Mouse (Mus musculus) gastrocnemius, adult 8-10 months (tissue): ENCODE results near the gene Vsig2. TPM values are rescaled to one million over a fixed set of nuclear protein-coding genes. Genes with fewer than 3 reads are reported as not detected.

ENCODE experiments used
- DNase-seq, 2 experiments: peaks; one replicate each; pipeline ENCODE4 v3.0.0; 2022; ENCODE audit warnings: low spot score in 2 of 2
- total RNA-seq, 4 experiments: library from RNA; stranded (reverse); gene quantifications; 2 replicates each; pipeline ENCODE4 v1.2.4; 2022

Vsig2 gene
- total RNA-seq, 4 experiments from 2014 or later: 0.70 to 2.1 (median 0.78) TPM

- no peak for DNase-seq
Measured at GRCm38 (mm10) chr9:37560617-37561016, 21.6 kb downstream of the Vsig2 start.

GRCm38 (mm10) chr9:37563805-37564204 lies 24.8 kb downstream of the Vsig2 start:
- no peak for DNase-seq

GRCm38 (mm10) chr9:37567019-37567418 lies 28.0 kb downstream of the Vsig2 start:
- DNase-seq: no peak

DNA sequence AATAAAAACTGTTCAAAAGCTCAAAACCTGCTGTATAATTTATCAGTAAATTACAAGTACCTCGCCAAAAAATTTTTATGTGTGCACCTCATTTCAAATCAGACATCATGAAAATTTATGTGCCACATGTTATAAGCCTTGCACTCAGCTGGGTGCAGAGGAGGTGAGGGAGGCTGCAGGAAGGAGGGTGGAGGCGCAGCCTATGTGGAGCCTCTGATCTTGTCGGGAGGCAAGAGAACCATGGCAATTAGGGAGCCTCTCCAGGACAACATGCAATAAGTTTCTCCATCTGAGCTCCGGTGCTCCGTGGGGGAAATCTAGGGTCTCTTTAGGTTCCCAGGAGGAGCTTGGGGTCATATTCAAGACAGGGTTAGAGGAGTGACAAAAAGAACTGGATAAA lies 28.4 kb downstream of the Vsig2 start:
- DNase-seq: no peak

- no peak for DNase-seq
Measured at GRCm38 (mm10) chr9:37567892-37568604, 29.0 kb downstream of the Vsig2 start.

GRCm38 (mm10) chr9:37568605-37569214 lies 29.7 kb downstream of the Vsig2 start:
- DNase-seq: no peak

DNA sequence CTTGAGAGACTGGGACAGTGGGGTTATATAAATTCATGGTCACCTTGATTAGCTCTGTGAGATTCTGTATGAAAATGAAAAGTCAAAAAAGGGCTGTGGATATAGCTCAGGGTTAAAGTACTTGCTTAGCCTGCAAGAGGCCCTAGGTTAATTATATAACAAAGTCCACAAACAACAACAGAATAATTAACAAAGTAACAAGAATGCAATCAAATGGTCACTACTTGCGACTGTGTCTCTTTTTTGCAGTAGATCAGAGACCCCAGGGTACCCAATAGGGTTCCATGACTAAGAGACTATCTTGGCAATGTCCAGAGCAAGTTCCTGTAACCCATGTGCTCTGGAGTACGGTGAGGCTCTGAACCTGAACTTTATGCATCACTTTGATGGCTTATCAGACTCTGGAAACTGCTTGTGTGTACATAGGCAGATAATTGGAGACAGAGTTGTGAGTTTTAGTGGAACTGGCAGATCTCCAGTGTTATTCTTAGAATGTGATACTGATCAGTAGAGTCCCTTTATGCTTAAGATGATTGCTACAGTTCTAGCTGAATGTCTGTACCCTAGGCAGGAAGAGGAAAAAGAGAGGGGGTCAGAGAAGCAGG lies 30.3 kb downstream of the Vsig2 start:
- DNase-seq: no peak

- no peak for DNase-seq
Measured at GRCm38 (mm10) chr9:37572204-37572876, 33.3 kb downstream of the Vsig2 start.

DNA sequence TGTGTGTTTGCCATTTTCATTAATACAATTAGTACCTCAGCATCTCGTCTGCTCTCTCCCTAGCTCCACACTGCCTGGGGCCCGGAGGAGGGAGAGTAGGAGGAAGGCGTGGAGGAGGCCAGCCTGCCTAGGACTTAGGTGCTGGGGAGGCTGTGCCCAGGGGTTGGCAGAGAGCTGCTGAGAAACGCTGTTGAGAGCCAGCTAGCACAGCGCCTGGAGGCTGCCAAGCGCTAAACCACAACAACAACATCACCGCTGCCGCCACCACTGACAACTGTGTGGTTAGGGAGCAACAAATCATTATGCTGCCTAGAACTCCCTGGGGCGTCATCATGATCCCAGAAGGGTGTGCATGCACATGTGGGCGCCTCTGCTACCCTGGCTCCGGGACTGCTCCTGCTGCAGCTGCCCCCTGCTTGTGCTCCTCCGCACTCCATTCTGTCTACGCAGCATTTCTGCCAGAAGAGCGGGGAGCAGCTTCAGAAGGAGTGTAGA lies 37.4 kb downstream of the Vsig2 start:
- DNase-seq: no peak

DNA sequence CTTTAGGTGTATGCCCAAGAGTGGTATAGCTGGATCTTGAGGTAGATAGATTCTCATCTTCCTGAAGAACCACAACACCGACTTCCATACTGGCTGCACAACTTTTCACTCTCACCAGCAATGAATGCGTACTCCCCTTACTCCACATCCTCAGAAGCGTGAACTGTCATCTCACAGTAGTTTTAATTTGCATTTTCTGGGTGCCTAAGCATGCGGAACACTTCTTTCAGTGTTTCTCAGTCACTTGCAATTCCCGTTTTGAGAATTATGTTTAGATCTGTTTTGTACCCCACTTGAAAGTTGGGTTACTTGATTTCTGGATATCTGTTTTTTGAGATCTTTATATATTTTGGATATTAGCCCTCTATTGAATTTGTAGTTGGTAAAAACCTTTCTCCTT lies 44.5 kb downstream of the Vsig2 start:
- no peak for DNase-seq

GRCm38 (mm10) chr9:37586718-37587117 lies 47.7 kb downstream of the Vsig2 start:
- no peak for DNase-seq

- DNase-seq: no peak
Measured at GRCm38 (mm10) chr9:37590381-37590780, 51.3 kb downstream of the Vsig2 start.

- DNase-seq: no peak
Measured at GRCm38 (mm10) chr9:37592025-37592424, 53.0 kb downstream of the Vsig2 start.

DNA sequence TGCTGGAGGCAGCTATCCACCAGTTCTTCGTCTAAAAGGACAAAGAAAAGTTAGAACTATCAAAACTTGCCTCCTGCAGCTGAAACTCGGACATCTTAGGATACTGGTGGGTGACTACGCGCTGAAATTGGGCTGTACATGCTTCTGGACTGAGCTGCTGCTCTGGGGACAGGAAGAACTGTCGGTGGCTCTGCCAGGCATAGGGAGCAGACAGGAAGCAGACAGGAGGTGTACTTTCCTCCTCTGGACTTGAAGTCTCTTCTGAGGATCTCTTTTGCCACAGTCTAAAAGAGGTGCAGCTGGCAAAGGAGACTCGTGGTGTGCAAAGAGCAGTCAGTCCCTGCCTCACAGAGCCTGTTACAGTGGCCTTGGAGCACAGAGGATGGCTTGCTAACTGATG lies 53.6 kb downstream of the Vsig2 start:
- DNase-seq: no peak

- DNase-seq: no peak
Measured at GRCm38 (mm10) chr9:37593690-37594089, 54.6 kb downstream of the Vsig2 start.

Other genes starting within 250 kb of the Vsig2 start
- 1 to 10 TPM; 1.3 to 1.7 (median 1.6) TPM for gene Ccdc15, start 190.8 kb upstream of the Vsig2 start, total RNA-seq
- under 1 TPM in 1 of 4 experiments, not detected in 3; 0.21 TPM for gene Hepacam, start 171.9 kb upstream of the Vsig2 start, total RNA-seq
- 1 to 10 TPM; 6.8 to 9.2 (median 7.1) TPM for gene Robo4, start 137.4 kb upstream of the Vsig2 start, total RNA-seq
- not detected for gene Robo3, start 106.0 kb upstream of the Vsig2 start, total RNA-seq
- gene Msantd2, start 49.9 kb upstream of the Vsig2 start, total RNA-seq: 1 to 10 TPM; 2.2 to 3.2 (median 2.3) TPM
- 10 to 100 TPM; 11.7 to 19.3 (median 15.3) TPM for gene Esam, start 11.2 kb upstream of the Vsig2 start, total RNA-seq
- under 1 TPM; 0.44 to 0.67 (median 0.55) TPM for gene Nrgn, start 13.6 kb downstream of the Vsig2 start, total RNA-seq
- gene Siae, start 16.4 kb downstream of the Vsig2 start, total RNA-seq: 1 to 10 TPM; 3.5 to 5.0 (median 4.1) TPM
- gene Spa17, start 74.5 kb downstream of the Vsig2 start, total RNA-seq: 1 to 10 TPM; 1.6 to 3.1 (median 2.2) TPM
- 10 to 100 TPM; 27.5 to 33.7 (median 28.8) TPM for gene Tbrg1, start 118.1 kb downstream of the Vsig2 start, total RNA-seq
- not detected for gene Panx3, start 130.0 kb downstream of the Vsig2 start, total RNA-seq
- not detected for gene Olfr160, start 177.0 kb downstream of the Vsig2 start, total RNA-seq
- gene Olfr874, start 205.9 kb downstream of the Vsig2 start, total RNA-seq: not detected
- not detected for gene Olfr875, start 232.6 kb downstream of the Vsig2 start, total RNA-seq